Mouse (Mus musculus) liver, embryonic 14.5 days (tissue): ENCODE data around the gene Med16. TPM values are rescaled to one million over a fixed set of nuclear protein-coding genes. Genes with fewer than 3 reads are reported as not detected.
A peak's percentile ranks its signal among the peaks of the same experiment; 100 is the strongest.

Experiments
- ATAC-seq: fragments of 200-750 bp; cut with Nextera tagmentation; 2 replicates; pipeline ENCODE4 v1.8.0; 2017; ENCODE audit warnings: moderate number of reproducible peaks, mild to moderate bottlenecking, moderate library complexity; ENCODE audit not compliant: insufficient read depth
- DNase-seq, 3 experiments: peaks; one replicate each; pipeline ENCODE4 v3.0.0-alpha.2; 2012 to 2013; ENCODE audit warnings: low read depth in 3 of 3, low spot score in 3 of 3
- H3K27ac ChIP-seq: fragments of 300-500 bp; sonication (generic); 2 replicates; pipeline ENCODE4 v1.5.1; 2014; ENCODE audit warnings: moderate library complexity, mild to moderate bottlenecking, control low read depth, inconsistent platforms
- H3K27me3 ChIP-seq: fragments of 300-500 bp; sonication (generic); 2 replicates; pipeline ENCODE4 v1.6.1; 2014; ENCODE audit warnings: mild to moderate bottlenecking, low read length, moderate library complexity; ENCODE audit not compliant: control insufficient read depth, insufficient read depth
- H3K36me3 ChIP-seq: fragments of 300-500 bp; sonication (generic); replicated peaks from 2 replicates; pipeline ENCODE4 v1.6.1; 2014; ENCODE audit warnings: low read depth; ENCODE audit not compliant: control insufficient read depth, insufficient read depth
- H3K4me1 ChIP-seq, 2 experiments: fragments of 200-500 bp in 1 of 2; fragments of 300-500 bp in 1 of 2; sonication (generic) in 1 of 2; replicated peaks; 2 replicates each; pipeline ENCODE4 v1.6.1; 2012 to 2014; ENCODE audit warnings: antibody characterized with exemption in 1 of 2, inconsistent platforms in 1 of 2, low read length in 1 of 2; ENCODE audit not compliant: control insufficient read depth in 2 of 2, insufficient read depth in 2 of 2
- H3K4me2 ChIP-seq: fragments of 300-500 bp; sonication (generic); 2 replicates; pipeline ENCODE4 v1.6.1; 2014; ENCODE audit warnings: low read depth, mild to moderate bottlenecking, control low read depth, moderate library complexity
- H3K4me3 ChIP-seq, 2 experiments: fragments of 200-500 bp in 1 of 2; fragments of 300-500 bp in 1 of 2; sonication (generic) in 1 of 2; 2 replicates each; pipeline ENCODE4 v1.5.1; 2012 to 2014; ENCODE audit warnings: low read depth in 2 of 2, low read length in 2 of 2, mild to moderate bottlenecking in 2 of 2, control low read depth in 1 of 2, inconsistent platforms in 1 of 2, moderate library complexity in 1 of 2; ENCODE audit not compliant: insufficient read depth in 1 of 2
- H3K9ac ChIP-seq: fragments of 300-500 bp; sonication (generic); replicated peaks from 2 replicates; pipeline ENCODE4 v1.6.1; 2014; ENCODE audit warnings: mild to moderate bottlenecking, control low read depth, moderate library complexity
- H3K9me3 ChIP-seq: fragments of 300-500 bp; sonication (generic); 2 replicates; pipeline ENCODE4 v1.6.1; 2016; ENCODE audit warnings: low read length, mixed read lengths; ENCODE audit not compliant: control insufficient read depth
- CTCF ChIP-seq: IDR thresholded peaks from 2 replicates; pipeline ENCODE4 v1.5.1; 2016; ENCODE audit warnings: antibody characterized with exemption, low read depth, control low read depth
- EP300 ChIP-seq: IDR thresholded peaks from 2 replicates; pipeline ENCODE4 v1.6.1; 2016; ENCODE audit warnings: antibody characterized with exemption, low read depth
- WGBS: fragments of 180-500 bp; shearing (Covaris S2); extraction: QIAGEN DNeasy Blood & Tissue Kit; methylation state at CpG from one replicate; pipeline ENCODE4 v1.1.7; 2014; ENCODE audit not compliant: insufficient replicate concordance; 5-methylcytosine and 5-hydroxymethylcytosine counted together
- polyA plus RNA-seq, 2 experiments: library from polyadenylated mRNA; depleted of rRNA in 1 of 2; stranded (reverse) in 1 of 2; unstranded in 1 of 2; fragments of >200 nt; fragmentation: Nextera tagmentation in 1 of 2; extraction: Ambion mirVana in 1 of 2; gene quantifications; 2 replicates each; pipeline versions ENCODE4 v1.2.1 to v1.2.3; 2012 to 2014

Gene Med16
- polyA plus RNA-seq (2012; rRNA removed) (13.3 and 14.3 TPM in 2 replicates), polyA plus RNA-seq (2014; fragmentation: Nextera tagmentation; extraction: Ambion mirVana) (10.0 and 12.0 TPM in 2 replicates)

DNA sequence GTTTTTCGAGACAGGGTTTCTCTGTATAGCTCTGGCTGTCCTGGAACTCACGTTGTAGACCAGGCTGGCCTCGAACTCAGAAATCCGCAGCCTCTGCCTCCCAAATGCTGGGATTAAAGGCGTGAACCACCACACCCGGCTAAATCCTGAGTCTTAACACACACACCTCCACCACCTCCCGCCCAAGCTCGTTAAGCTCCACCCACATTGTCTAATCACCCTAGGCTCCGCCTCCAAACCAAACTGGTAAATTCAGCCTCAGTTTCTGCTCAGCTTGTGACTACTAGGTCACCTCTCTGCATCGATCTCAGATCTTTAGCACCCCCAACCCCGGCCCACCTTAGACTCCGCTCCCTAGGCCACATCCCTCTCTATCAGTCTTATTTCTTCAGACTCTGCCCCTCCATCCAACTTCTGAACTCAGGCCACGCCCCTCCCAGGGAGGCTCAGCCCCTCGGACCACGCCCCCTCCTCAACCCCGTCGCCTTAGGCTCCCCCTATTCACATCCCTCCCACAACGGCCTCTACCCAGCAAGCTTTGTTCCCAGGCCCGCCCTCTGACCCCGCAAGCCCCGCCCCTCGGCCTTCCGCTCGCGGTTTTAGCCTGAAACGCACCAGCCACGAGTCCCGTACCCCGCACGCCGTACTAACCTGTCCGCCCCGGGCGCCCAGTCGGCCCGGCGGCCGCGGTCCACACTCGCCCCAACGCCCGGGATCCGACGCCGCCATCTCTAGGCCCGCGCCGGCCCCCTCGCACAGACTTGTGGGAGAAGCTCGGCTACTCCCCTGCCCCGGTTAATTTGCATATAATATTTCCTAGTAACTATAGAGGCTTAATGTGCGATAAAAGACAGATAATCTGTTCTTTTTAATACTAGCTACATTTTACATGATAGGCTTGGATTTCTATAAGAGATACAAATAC lies at the start of gene Med16:
Gene Med16, minus strand, starts transcription at position 757 of the 925 bp plus-strand sequence.
- TF ChIP-seq EP300 (no peak), CTCF (no peak)
- Histone ChIP-seq H3K4me2 (peak within 1 kb of the TSS; percentile 75), H3K36me3 (peaks cover 3% of the 10 kb centered on the region; the same call in 1 of the 2 replicates), H3K4me3 (peak within 1 kb of the TSS; percentile 81 to 92), H3K4me1 (peaks cover 3 to 10% of the 10 kb centered on the region in 2 experiments; a peak in 3 of 4 replicates), H3K27ac (peak within 1 kb of the TSS; percentile 89), H3K9ac (peak within 1 kb of the TSS; percentile 97), H3K9me3 (no peaks in the 10 kb centered on the region), H3K27me3 (no peaks in the 10 kb centered on the region)
- 1% methylated on average over 52 of the region's 52 CpGs for WGBS
- ATAC-seq (peak; percentile 92), DNase-seq (peak; percentile 86 to 89 (median 89))

GRCm38 (mm10) chr10:79958140-79958816 lies 49.6 kb upstream of the Med16 start:
- H3K27ac ChIP-seq, result no peak overlapping the region

GRCm38 (mm10) chr10:79956643-79957154 lies 48.0 kb upstream of the Med16 start:
- Histone ChIP-seq H3K9me3 (no peaks in the 10 kb centered on the region), H3K36me3 (no peaks in the 10 kb centered on the region), H3K27me3 (no peaks in the 10 kb centered on the region), H3K4me3 (no peak overlapping the region), H3K27ac (no peak overlapping the region), H3K4me1 (peaks cover 0 to 7% of the 10 kb centered on the region in 2 experiments; a peak in 2 of 4 replicates), H3K9ac (no peak overlapping the region), H3K4me2 (no peak overlapping the region)
- ATAC-seq (no peak), DNase-seq (no peak)
- 42% methylated on average over 4 of the region's 4 CpGs for WGBS
- no peak for TF ChIP-seq EP300
- TF ChIP-seq CTCF, result no peak

More at GRCm38 (mm10) chr10:79958140-79958816, 49.6 kb upstream of the Med16 start:
- Histone ChIP-seq H3K36me3 (no peaks in the 10 kb centered on the region; the same call in 1 of the 2 replicates), H3K4me3 (no peak overlapping the region), H3K4me2 (peak overlapping the region; percentile 32; the same call in 1 of the 2 replicates), H3K9me3 (no peaks in the 10 kb centered on the region), H3K27me3 (no peaks in the 10 kb centered on the region), H3K9ac (no peak overlapping the region), H3K4me1 (peaks cover 0 to 7% of the 10 kb centered on the region in 2 experiments; a peak in 2 of 4 replicates)
- DNase-seq (peak; percentile 47 to 55 (median 49)), ATAC-seq (no peak)
- 19% methylated on average over 21 of the region's 21 CpGs for WGBS
- TF ChIP-seq EP300 (no peak), CTCF (peak; percentile 98)

GRCm38 (mm10) chr10:79955691-79956090 lies 47.0 kb upstream of the Med16 start:
- H3K4me3 ChIP-seq, result no peak overlapping the region
- H3K9me3 ChIP-seq, result no peaks in the 10 kb centered on the region
- no peaks in the 10 kb centered on the region for H3K27me3 ChIP-seq
- no peak overlapping the region for H3K9ac ChIP-seq
- H3K27ac ChIP-seq, result no peak overlapping the region
- ATAC-seq (no peak), DNase-seq (no peak)
- no peak for TF ChIP-seq CTCF
- WGBS, result 72% methylated on average over 9 of the region's 9 CpGs
- no peak overlapping the region for H3K4me2 ChIP-seq
- no peaks in the 10 kb centered on the region for H3K36me3 ChIP-seq
- H3K4me1 ChIP-seq, result peaks cover 0 to 2% of the 10 kb centered on the region in 2 experiments; a peak in 1 of 4 replicates
